Mouse (Mus musculus) heart, postnatal 0 days (tissue): ENCODE results near the gene Mmrn2. TPM values are rescaled to one million over a fixed set of nuclear protein-coding genes. Genes with fewer than 3 reads are reported as not detected.
A peak's percentile ranks its signal among the peaks of the same experiment; 100 is the strongest.

Experiments used
- ATAC-seq: fragments of 200-750 bp; cut with Nextera tagmentation; 2 replicates; pipeline ENCODE4 v1.8.0; 2017; ENCODE audit warnings: low read depth, moderate number of reproducible peaks, moderate library complexity; ENCODE audit not compliant: insufficient read depth
- DNase-seq: peaks from one replicate; pipeline ENCODE4 v3.0.0-alpha.2; 2016; ENCODE audit warnings: low spot score
- H3K27ac ChIP-seq: fragments of 300-500 bp; sonication (generic); 2 replicates; pipeline ENCODE4 v1.5.1; 2014; ENCODE audit warnings: low read depth, mild to moderate bottlenecking
- H3K27me3 ChIP-seq: fragments of 300-500 bp; sonication (generic); 2 replicates; pipeline ENCODE4 v1.6.1; 2014; ENCODE audit warnings: low read length, mixed read lengths; ENCODE audit not compliant: control insufficient read depth, insufficient read depth
- H3K36me3 ChIP-seq: fragments of 300-500 bp; sonication (generic); replicated peaks from 2 replicates; pipeline ENCODE4 v1.6.1; 2014; ENCODE audit warnings: low read length, mixed read lengths; ENCODE audit not compliant: control insufficient read depth, insufficient read depth
- H3K4me1 ChIP-seq: fragments of 300-500 bp; sonication (generic); 2 replicates; pipeline ENCODE4 v1.6.1; 2014; ENCODE audit warnings: antibody characterized with exemption; ENCODE audit not compliant: control insufficient read depth, insufficient read depth
- H3K4me2 ChIP-seq: fragments of 300-500 bp; sonication (generic); 2 replicates; pipeline ENCODE4 v1.6.1; 2014; ENCODE audit warnings: low read depth, mild to moderate bottlenecking, low read length, moderate library complexity
- H3K4me3 ChIP-seq: fragments of 300-500 bp; sonication (generic); 2 replicates; pipeline ENCODE4 v1.5.1; 2014; ENCODE audit warnings: low read depth, low read length
- H3K9ac ChIP-seq: fragments of 300-500 bp; sonication (generic); replicated peaks from 2 replicates; pipeline ENCODE4 v1.6.1; 2014; ENCODE audit warnings: low read depth, low read length, mixed read lengths
- H3K9me3 ChIP-seq: fragments of 300-500 bp; sonication (generic); replicated peaks from 2 replicates; pipeline ENCODE4 v1.6.1; 2016; ENCODE audit warnings: low read length; ENCODE audit not compliant: control insufficient read depth
- CTCF ChIP-seq: IDR thresholded peaks from 2 replicates; pipeline ENCODE4 v1.5.1; 2016; ENCODE audit warnings: antibody characterized with exemption, control low read depth, low read depth
- EP300 ChIP-seq: IDR thresholded peaks from 2 replicates; pipeline ENCODE4 v1.6.1; 2016; ENCODE audit warnings: antibody characterized with exemption, low read depth
- WGBS: fragments of 180-500 bp; shearing (Covaris S2); extraction: QIAGEN DNeasy Blood & Tissue Kit; methylation state at CpG from one replicate; pipeline ENCODE4 v1.1.7; 2014; 5-methylcytosine and 5-hydroxymethylcytosine counted together
- polyA plus RNA-seq: library from polyadenylated mRNA; unstranded; fragments of >200 nt; fragmentation: Nextera tagmentation; extraction: Ambion mirVana; gene quantifications from 2 replicates; pipeline ENCODE4 v1.2.1, GENCODE M21; 2015
- total RNA-seq: library from RNA; depleted of rRNA; stranded (reverse); fragments of >200 nt; gene quantifications from 2 replicates; pipeline ENCODE4 v1.2.3, GENCODE M21; 2014; ENCODE audit warnings: low replicate concordance

The Mmrn2 gene
- total and polyA plus RNA-seq, 2 experiments from 2014 or later = 20.4 to 41.7 TPM

DNA sequence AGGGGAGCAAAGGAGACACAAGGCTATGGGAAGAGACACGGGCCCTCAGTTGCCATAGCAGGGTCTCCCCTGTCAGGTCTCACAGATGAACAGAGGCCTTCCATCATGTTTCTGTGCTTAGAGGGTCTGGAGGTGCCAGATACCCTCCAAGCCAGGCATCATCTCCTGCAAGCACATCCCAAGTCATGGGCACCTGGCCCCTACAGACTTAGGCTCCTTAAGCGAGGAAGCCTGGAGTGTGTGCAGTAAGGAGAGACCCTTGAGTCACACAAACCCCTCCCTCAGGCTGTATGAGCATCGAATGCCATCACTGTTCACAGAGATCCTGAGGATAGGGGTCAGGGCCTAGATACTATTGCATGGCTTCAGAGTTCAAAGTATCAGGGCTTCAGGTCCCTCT lies 4.3 kb upstream of the Mmrn2 start:
- Histone ChIP-seq H3K4me3 (no peak overlapping the region), H3K9me3 (no peaks in the 10 kb centered on the region), H3K27ac (no peak overlapping the region), H3K9ac (no peak overlapping the region), H3K27me3 (no peaks in the 10 kb centered on the region), H3K4me2 (no peak overlapping the region), H3K36me3 (no peaks in the 10 kb centered on the region), H3K4me1 (no peaks in the 10 kb centered on the region)
- ATAC-seq (no peak), DNase-seq (no peak)
- TF ChIP-seq EP300 (no peak), CTCF (no peak)
- WGBS = 76% methylated on average over 3 of the region's 3 CpGs

DNA sequence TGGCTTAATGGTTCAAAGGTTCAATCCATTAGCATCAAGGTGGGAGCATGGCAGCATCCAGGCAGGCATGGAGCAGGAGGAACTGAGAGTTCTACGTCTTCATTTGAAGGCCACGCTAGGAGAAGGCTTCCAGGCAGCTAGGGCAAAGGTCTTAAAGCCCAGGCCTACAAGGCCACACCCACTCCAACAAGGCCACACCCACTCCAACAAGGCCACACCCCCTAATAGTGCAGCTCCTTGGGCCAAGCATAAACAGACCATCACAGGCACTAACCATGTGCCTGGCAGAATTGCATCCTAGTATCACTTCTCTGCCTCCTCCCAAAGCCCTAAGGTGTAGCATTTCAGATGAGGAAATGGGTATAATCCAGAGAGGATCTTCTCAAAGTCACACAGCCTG lies 3.5 kb upstream of the Mmrn2 start:
- Histone ChIP-seq H3K9ac (no peak overlapping the region), H3K4me1 (no peaks in the 10 kb centered on the region), H3K4me3 (no peak overlapping the region), H3K4me2 (no peak overlapping the region), H3K9me3 (no peaks in the 10 kb centered on the region), H3K36me3 (no peaks in the 10 kb centered on the region), H3K27me3 (no peaks in the 10 kb centered on the region), H3K27ac (no peak overlapping the region)
- DNase-seq = no peak
- WGBS = 88% methylated on average over 2 of the region's 2 CpGs
- no peak for ATAC-seq
- TF ChIP-seq EP300 = no peak

DNA sequence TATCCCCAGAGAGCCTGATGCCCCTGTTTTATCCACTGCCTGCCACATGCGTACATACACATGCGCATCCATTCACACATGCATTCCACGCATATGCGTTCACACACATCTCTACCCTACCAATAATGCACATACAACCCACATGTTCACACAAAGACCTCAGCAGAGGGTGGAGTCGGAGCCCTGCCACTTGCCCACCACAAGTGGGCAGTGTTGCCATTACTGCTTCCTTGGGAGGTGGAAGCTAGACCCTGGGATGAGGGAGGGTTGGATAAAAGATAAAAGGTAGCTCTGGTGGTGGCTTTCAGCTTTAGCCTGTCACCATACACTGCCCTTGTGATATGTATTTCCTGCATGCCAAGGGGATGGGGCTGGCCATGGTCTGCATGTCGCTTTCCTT lies 2.6 kb upstream of the Mmrn2 start:
- Histone ChIP-seq H3K4me2 (no peak overlapping the region), H3K36me3 (no peaks in the 10 kb centered on the region), H3K4me3 (no peak overlapping the region), H3K27me3 (no peaks in the 10 kb centered on the region), H3K9ac (no peak overlapping the region), H3K4me1 (no peaks in the 10 kb centered on the region), H3K27ac (no peak overlapping the region), H3K9me3 (no peaks in the 10 kb centered on the region)
- peak; percentile 25; the same call in 1 of the 2 replicates for ATAC-seq
- DNase-seq = no peak
- TF ChIP-seq CTCF (peak; percentile 84), EP300 (no peak)
- WGBS = 83% methylated on average over 6 of the region's 6 CpGs

GRCm38 (mm10) chr14:34373581-34373980 lies 1.7 kb upstream of the Mmrn2 start:
- no peak for ATAC-seq
- H3K4me1 ChIP-seq = peaks cover 5% of the 10 kb centered on the region; the same call in 1 of the 2 replicates
- no peak for DNase-seq

DNA sequence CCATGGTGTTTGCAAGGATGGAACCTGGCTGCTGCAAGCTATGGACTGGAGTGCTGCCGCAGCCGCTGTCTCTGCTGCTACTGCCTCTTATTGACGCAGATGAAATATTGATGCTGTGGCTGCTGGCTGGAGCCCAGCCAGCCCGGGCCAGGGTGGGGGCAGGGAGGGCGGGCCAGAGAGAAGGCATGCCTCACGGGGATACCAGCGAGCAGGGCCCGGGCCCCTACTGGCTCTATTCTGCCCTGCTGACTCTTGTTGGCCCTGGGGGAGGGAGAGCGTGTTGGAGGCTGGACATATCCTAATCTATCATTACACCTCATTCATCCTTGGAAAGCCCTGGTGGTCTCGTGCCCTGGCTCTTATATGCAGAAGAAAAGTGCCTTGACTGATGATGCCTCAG lies 688 bp upstream of the Mmrn2 start, which contains the start of gene Sncg:
Gene Sncg (minus strand): TSS at position 213 of the 400 bp plus-strand sequence.
- Histone ChIP-seq H3K9me3 (no peaks in the 10 kb centered on the region), H3K4me1 (peaks cover 6% of the 10 kb centered on the region; the same call in 1 of the 2 replicates), H3K27ac (peak within 1 kb of the TSS; percentile 67), H3K9ac (no peak within 1 kb of the TSS), H3K4me3 (peak within 1 kb of the TSS; percentile 36), H3K36me3 (no peaks in the 10 kb centered on the region), H3K4me2 (peak within 1 kb of the TSS; percentile 51), H3K27me3 (no peaks in the 10 kb centered on the region)
- no peak for ATAC-seq
- TF ChIP-seq CTCF (no peak), EP300 (no peak)
- 31% methylated on average over 10 of the region's 10 CpGs for WGBS
- no peak for DNase-seq

More at GRCm38 (mm10) chr14:34373581-34373980, 1.7 kb upstream of the Mmrn2 start:
- no peaks in the 10 kb centered on the region for H3K27me3 ChIP-seq
- no peak overlapping the region for H3K9ac ChIP-seq
- no peak overlapping the region for H3K27ac ChIP-seq
- no peak overlapping the region for H3K4me3 ChIP-seq
- no peaks in the 10 kb centered on the region for H3K9me3 ChIP-seq
- no peaks in the 10 kb centered on the region for H3K36me3 ChIP-seq
- no peak for TF ChIP-seq EP300
- no peak for TF ChIP-seq CTCF
- H3K4me2 ChIP-seq = no peak overlapping the region
- WGBS = 82% methylated on average over 6 of the region's 6 CpGs

GRCm38 (mm10) chr14:34375941-34376340 lies 676 bp downstream of the Mmrn2 start:
- no peak for TF ChIP-seq EP300
- no peak for TF ChIP-seq CTCF
- Histone ChIP-seq H3K4me1 (peaks cover 6% of the 10 kb centered on the region; the same call in 1 of the 2 replicates), H3K4me3 (peak overlapping the region; percentile 36), H3K9ac (no peak overlapping the region), H3K9me3 (no peaks in the 10 kb centered on the region), H3K36me3 (no peaks in the 10 kb centered on the region), H3K27ac (peak overlapping the region; percentile 67), H3K27me3 (no peaks in the 10 kb centered on the region), H3K4me2 (peak overlapping the region; percentile 51)
- DNase-seq = no peak
- no peak for ATAC-seq
- 59% methylated on average over 5 of the region's 5 CpGs for WGBS
